Mouse (Mus musculus) hindbrain, embryonic 16.5 days (tissue): ENCODE measurements around the gene Clmp. TPM values are rescaled to one million over a fixed set of nuclear protein-coding genes. Genes with fewer than 3 reads are reported as not detected.
A peak's percentile ranks its signal among the peaks of the same experiment; 100 is the strongest.

Source experiments
- ATAC-seq: fragments of 200-750 bp; cut with Nextera tagmentation; 2 replicates; pipeline ENCODE4 v1.8.0; 2017; ENCODE audit warnings: moderate TSS enrichment, moderate library complexity
- H3K27ac ChIP-seq: fragments of 300-500 bp; sonication (generic); 2 replicates; pipeline ENCODE4 v1.5.1; 2014; ENCODE audit warnings: low read depth, mild to moderate bottlenecking, control low read depth, low read length, moderate library complexity
- H3K27me3 ChIP-seq: fragments of 300-500 bp; sonication (generic); replicated peaks from 2 replicates; pipeline ENCODE4 v1.6.1; 2014; ENCODE audit warnings: low read length; ENCODE audit not compliant: control insufficient read depth, insufficient read depth
- H3K36me3 ChIP-seq: fragments of 300-500 bp; sonication (generic); 2 replicates; pipeline ENCODE4 v1.6.1; 2014; ENCODE audit warnings: mild to moderate bottlenecking, low read length, moderate library complexity, mixed read lengths; ENCODE audit not compliant: control insufficient read depth, insufficient read depth
- H3K4me1 ChIP-seq: fragments of 300-500 bp; sonication (generic); 2 replicates; pipeline ENCODE4 v1.6.1; 2014; ENCODE audit warnings: low read depth, low read length; ENCODE audit not compliant: control insufficient read depth, insufficient read depth
- H3K4me2 ChIP-seq: fragments of 300-500 bp; sonication (generic); 2 replicates; pipeline ENCODE4 v1.6.1; 2014; ENCODE audit warnings: mild to moderate bottlenecking, low read length, control low read depth, moderate library complexity
- H3K4me3 ChIP-seq: fragments of 300-500 bp; sonication (generic); 2 replicates; pipeline ENCODE4 v1.5.1; 2014; ENCODE audit warnings: mild to moderate bottlenecking, low read length, control low read depth, moderate library complexity
- H3K9ac ChIP-seq: fragments of 300-500 bp; sonication (generic); 2 replicates; pipeline ENCODE4 v1.6.1; 2014; ENCODE audit warnings: low read depth, mild to moderate bottlenecking, control low read depth, low read length, moderate library complexity
- H3K9me3 ChIP-seq: fragments of 300-500 bp; sonication (generic); 2 replicates; pipeline ENCODE4 v1.6.1; 2014; ENCODE audit warnings: mild to moderate bottlenecking, low read length, moderate library complexity; ENCODE audit not compliant: control insufficient read depth
- WGBS: fragments of 180-500 bp; shearing (Covaris S2); extraction: QIAGEN DNeasy Blood & Tissue Kit; methylation state at CpG from one replicate; pipeline ENCODE4 v1.1.7; 2014; 5-methylcytosine and 5-hydroxymethylcytosine counted together
- polyA plus RNA-seq: library from polyadenylated mRNA; unstranded; fragments of >200 nt; fragmentation: Nextera tagmentation; extraction: Ambion mirVana; gene quantifications from 2 replicates; pipeline ENCODE4 v1.2.1, GENCODE M21; 2015

Gene Clmp
- polyA plus RNA-seq, 1 experiment from 2014 or later: 49.1 TPM

DNA sequence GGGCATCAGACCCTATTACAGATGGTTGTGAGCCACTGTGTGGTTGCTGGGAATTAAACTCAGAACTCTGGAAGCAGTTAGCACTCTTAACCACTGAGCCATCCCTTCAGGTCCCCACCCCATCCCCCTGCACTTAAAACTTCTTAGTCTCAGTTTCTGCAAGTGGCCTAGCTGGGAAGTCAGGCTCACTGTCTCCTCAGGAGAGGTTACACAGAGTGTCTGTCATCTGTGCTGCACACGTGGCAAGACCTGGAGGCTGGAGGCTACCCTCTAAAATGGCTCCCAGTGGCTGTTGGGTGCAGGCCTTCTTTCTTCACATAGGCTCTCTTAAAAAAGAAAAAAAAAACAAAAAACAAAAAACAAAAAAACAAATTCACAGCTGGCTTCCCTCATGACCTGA is 90.3 kb downstream of the Clmp start:
- ATAC-seq: no peak
- Histone ChIP-seq H3K4me3 (no peak overlapping the region), H3K4me1 (no peaks in the 10 kb centered on the region), H3K27me3 (no peaks in the 10 kb centered on the region), H3K27ac (no peak overlapping the region), H3K36me3 (0 out of 2 replicates have a peak, but pooled peaks cover 4% of the 10 kb centered on the region), H3K4me2 (no peak overlapping the region), H3K9me3 (no peaks in the 10 kb centered on the region), H3K9ac (no peak overlapping the region)
- 75% methylated on average over 1 of the region's 1 CpGs for WGBS

DNA sequence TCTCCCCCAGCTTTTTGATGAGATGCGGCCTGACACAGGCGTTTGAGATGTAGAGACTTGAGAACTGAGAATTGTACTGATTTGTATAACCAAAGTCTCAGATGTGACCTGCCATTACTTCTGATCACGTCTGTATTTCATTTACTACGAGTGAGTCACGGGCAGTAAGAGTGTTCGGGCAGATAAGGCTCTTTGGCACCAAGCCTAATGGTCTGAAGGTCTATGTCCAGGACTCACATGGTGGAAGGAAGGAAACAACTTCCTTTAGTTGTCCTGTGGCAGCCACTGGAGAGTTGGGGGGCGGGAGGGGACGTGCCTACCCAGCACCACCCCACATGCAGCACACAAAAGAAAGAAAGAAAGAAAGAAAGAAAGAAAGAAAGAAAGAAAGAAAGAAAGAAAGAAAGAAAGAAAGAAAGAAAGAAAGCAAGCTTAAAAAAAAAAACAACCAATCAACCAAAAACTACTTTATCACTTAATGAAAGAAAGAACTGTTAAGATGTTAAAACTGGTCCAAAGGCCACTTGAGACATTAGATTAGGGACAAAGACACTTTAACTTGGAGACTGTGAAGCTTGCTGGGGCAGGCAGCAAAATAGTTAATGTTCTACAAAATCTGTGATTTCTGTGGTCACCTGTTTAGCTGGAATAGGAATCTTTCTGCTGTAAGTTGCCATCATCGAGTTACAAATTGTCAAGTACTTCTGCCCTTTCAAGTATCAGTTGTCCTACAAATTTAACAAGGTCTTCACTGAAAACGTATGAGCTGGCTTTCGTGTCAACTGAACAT is 90.9 kb downstream of the Clmp start:
- no peak for ATAC-seq
- 71% methylated on average over 11 of the region's 11 CpGs for WGBS
- Histone ChIP-seq H3K9me3 (no peaks in the 10 kb centered on the region), H3K27me3 (no peaks in the 10 kb centered on the region), H3K9ac (no peak overlapping the region), H3K27ac (no peak overlapping the region), H3K4me2 (no peak overlapping the region), H3K4me3 (no peak overlapping the region), H3K4me1 (no peaks in the 10 kb centered on the region), H3K36me3 (0 out of 2 replicates have a peak, but pooled peaks cover 4% of the 10 kb centered on the region)

DNA sequence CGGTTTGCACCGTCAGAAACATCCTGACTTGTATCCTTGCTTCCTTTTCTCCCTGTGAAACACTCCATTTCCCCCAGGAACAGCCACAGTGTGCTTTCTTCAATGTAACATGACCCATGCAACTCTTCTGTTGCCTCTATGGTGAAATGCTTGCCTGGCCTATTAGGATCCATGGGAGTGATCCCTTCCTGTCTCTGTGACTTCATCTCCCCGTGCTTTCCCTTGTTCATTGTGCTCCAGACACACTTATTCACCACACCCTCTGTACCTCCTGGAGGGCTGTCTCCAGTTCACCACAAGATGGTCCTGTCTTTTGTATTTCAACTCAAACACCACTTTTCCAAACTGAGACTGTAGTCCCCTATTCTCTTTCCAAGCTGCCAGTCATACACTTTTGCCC is 94.3 kb downstream of the Clmp start:
- WGBS: 67% methylated on average over 3 of the region's 3 CpGs
- ATAC-seq: no peak
- H3K27ac ChIP-seq: no peak overlapping the region
- no peak overlapping the region for H3K9ac ChIP-seq
- H3K9me3 ChIP-seq: no peaks in the 10 kb centered on the region
- peaks cover 14% of the 10 kb centered on the region for H3K4me1 ChIP-seq
- H3K36me3 ChIP-seq: no peaks in the 10 kb centered on the region
- H3K27me3 ChIP-seq: no peaks in the 10 kb centered on the region
- no peak overlapping the region for H3K4me3 ChIP-seq
- no peak overlapping the region for H3K4me2 ChIP-seq

DNA sequence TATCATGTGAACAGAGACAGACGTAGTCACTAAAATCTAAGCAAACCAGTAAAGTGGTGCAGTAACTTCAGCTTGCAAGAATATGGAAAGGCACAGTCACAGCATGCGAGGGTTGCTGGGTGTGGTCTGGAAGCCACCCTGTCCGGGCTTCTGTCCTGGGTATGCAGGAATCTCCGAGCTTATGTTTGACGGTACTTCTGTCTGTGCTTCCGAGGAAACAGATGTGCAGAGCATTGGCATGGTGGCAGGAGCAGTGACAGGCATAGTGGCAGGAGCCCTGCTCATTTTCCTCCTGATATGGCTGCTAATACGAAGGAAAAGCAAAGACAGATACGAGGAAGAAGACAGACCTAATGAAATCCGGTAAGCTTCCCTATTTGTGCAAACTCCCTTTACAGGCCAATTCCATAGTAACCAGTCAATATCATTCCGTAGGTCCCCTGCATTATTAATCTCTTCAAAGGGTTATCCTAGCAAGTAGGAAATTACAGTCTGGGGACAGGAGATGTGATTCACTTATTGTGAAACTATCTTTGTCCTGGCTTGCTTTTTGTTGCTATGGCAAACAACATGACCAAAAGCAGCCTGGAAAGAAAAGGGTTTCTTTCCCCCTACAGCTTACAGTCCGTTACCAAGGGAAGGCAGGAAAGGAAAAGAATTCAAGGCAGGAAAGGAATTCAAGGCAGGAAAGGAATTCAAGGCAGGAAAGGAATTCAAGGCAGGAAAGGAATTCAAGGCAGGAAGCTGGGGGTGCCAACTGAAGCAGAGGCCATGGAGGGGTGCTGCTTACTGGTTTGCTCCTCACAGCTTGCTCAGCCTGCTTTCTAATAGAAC is 95.3 kb downstream of the Clmp start:
- Histone ChIP-seq H3K9me3 (no peaks in the 10 kb centered on the region), H3K27ac (no peak overlapping the region), H3K27me3 (no peaks in the 10 kb centered on the region), H3K4me1 (peaks cover 17% of the 10 kb centered on the region), H3K36me3 (no peaks in the 10 kb centered on the region), H3K4me3 (no peak overlapping the region), H3K9ac (no peak overlapping the region), H3K4me2 (no peak overlapping the region)
- WGBS: 65% methylated on average over 11 of the region's 11 CpGs
- ATAC-seq: no peak

DNA sequence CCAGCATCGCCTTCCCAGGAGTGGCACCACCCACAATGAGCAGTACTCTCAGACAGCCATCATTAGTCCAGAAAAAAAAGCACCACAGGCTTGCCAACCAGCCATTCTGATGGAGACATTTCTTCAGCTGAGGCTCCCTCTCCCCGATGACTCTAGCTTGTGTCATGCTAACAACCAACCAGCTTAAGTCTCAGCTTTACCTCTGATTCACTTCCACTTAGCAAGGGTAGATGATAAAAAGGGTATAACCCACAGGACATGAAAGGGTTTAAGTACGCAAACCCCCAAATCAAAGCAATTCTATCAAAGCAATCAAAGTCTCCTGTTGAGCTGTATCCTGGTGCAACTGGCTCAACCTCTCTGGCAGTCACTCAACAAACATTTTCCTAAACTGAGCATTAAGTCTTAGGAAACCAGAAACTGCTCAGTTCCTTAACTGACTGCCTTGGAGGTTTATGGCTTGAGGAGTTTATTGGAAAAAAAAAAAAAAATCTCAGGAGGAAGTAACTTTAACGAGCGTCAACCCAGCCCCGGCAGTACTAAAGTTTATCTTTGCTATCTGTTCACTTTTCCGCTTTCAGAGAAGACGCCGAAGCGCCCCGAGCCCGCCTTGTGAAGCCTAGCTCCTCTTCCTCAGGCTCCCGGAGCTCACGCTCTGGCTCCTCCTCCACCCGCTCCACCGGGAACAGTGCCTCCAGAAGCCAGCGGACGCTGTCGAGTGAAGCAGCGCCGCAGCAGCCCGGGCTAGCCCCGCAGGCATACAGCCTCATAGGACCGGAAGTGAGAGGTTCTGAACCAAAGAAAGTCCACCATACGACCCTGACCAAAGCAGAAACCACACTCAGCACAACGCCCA is 96.2 kb downstream of the Clmp start:
- peaks cover 17% of the 10 kb centered on the region for H3K4me1 ChIP-seq
- 0 out of 2 replicates have a peak overlapping the region, but pooled peaks have one; percentile 21 for H3K4me2 ChIP-seq
- H3K9ac ChIP-seq: no peak overlapping the region
- no peak overlapping the region for H3K27ac ChIP-seq
- H3K4me3 ChIP-seq: no peak overlapping the region
- WGBS: 36% methylated on average over 26 of the region's 26 CpGs
- H3K9me3 ChIP-seq: no peaks in the 10 kb centered on the region
- no peaks in the 10 kb centered on the region for H3K27me3 ChIP-seq
- no peak for ATAC-seq
- no peaks in the 10 kb centered on the region for H3K36me3 ChIP-seq

DNA sequence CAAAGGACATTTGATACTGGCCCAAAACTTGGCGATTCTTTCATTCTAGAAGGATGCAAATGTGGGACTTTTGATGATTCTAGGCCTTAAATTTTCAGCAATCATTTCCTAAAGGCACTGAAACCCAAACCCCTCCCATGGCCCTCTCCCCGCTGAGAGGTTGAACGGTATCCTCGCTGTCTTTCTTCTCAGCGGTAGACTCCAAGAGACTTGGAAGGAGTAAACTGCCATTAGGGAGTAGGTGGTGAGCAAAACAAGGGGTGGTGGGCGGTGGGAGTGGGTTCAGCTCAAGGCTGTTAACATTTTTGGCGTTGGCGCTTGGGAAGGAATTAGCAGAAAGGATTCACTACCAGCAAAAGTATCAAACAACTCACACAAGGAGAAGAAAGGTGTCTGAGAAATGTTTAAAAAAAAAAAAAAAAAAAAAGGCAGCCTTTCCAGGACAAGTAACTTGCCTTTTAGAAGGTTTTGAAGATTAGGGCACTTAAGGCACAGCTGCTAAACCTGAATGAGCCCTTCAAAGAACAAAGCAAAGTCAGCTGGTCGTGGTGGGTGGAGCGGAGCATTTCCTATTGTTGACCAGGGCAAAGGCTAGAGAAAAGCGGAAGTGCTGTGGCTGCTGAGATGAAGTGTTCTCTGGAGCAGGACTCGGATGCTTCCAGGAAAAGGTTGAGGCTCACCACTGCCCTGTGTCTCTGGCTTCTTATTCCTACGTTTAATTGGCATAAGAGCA is 98.0 kb downstream of the Clmp start:
- no peak for ATAC-seq
- Histone ChIP-seq H3K27me3 (no peaks in the 10 kb centered on the region), H3K9me3 (no peaks in the 10 kb centered on the region), H3K9ac (peak overlapping the region; percentile 48; the same call in 1 of the 2 replicates), H3K4me2 (no peak overlapping the region; the same call in 1 of the 2 replicates), H3K4me1 (peaks cover 17% of the 10 kb centered on the region), H3K27ac (peak overlapping the region; percentile 64), H3K4me3 (no peak overlapping the region), H3K36me3 (no peaks in the 10 kb centered on the region)
- WGBS: 13% methylated on average over 13 of the region's 13 CpGs

DNA sequence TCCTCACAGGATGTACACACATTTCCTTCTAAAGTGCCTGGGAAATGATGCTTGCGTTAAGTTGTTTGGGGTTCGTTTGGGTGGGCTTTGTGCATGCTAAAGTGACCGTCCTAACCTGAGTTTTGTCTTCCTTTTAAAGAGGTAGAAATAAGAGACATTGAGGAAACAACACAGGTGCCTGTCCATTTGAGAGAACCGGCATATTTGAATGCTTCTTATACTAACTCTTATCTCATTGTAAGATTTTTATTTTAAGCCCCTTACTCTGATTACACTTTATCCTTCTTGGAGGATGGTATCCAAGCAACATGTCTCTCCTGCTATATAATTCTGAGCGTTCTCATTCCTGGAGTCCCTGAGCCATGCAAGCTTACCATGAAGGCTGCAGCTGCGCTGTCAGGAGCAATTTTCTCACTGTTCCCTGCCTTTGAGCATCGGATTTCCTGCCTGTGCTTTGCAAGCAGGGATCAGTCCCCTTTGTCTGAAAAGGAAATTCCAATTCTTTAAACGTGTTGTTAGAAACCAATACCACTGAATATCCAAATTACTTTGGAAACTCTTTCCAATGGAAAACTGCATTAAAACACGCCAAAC is 98.7 kb downstream of the Clmp start:
- Histone ChIP-seq H3K9me3 (no peaks in the 10 kb centered on the region), H3K4me3 (no peak overlapping the region)
- peak; percentile 59 for ATAC-seq

DNA sequence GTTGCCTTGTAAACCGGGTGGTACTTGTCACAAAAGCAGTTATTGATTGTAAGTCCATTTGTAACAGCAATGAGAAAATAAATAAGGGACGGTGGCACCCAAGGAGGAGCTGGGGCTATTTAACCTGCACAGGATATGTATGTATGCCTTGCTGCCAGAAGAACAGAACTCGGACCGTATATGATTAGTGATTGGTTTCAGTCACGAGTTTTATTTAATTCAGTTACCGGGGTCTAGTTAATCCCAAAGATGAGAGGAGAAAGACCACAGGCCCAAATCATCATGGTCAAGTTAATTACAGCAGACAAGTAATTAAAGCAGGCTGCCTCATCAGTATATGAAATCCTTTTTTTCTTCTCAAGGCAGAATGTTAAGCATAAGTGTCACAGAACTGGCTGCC is 99.7 kb downstream of the Clmp start:
- H3K27me3 ChIP-seq: no peaks in the 10 kb centered on the region
- H3K4me3 ChIP-seq: no peak overlapping the region
- H3K27ac ChIP-seq: 0 out of 2 replicates have a peak overlapping the region, but pooled peaks have one; percentile 18
- H3K4me2 ChIP-seq: no peak overlapping the region
- WGBS: 51% methylated on average over 6 of the region's 6 CpGs
- no peaks in the 10 kb centered on the region for H3K9me3 ChIP-seq
- no peak for ATAC-seq
- H3K4me1 ChIP-seq: peaks cover 17% of the 10 kb centered on the region
- no peak overlapping the region for H3K9ac ChIP-seq
- H3K36me3 ChIP-seq: no peaks in the 10 kb centered on the region

More for the DNA sequence above, 98.7 kb downstream of the Clmp start:
- Histone ChIP-seq H3K36me3 (no peaks in the 10 kb centered on the region), H3K4me2 (peak overlapping the region; percentile 23), H3K27ac (peak overlapping the region; percentile 46), H3K9ac (peak overlapping the region; percentile 48), H3K27me3 (no peaks in the 10 kb centered on the region), H3K4me1 (peaks cover 17% of the 10 kb centered on the region)
- WGBS: 10% methylated on average over 9 of the region's 9 CpGs
